Mouse (Mus musculus): ENCODE data around the gene Gm11168.
"Not testable (repeated sequence)": the region's sequence is repeated elsewhere in the genome, so short reads cannot be mapped to it uniquely, and the experiment has no call there.

Gene Gm11168

GRCm38 (mm10) chr9:3025653-3026052 lies 22.5 kb downstream of the Gm11168 start:
- CTCF ChIA-PET, result not testable (repeated sequence)

- CTCF ChIA-PET, result not testable (repeated sequence)
Measured at GRCm38 (mm10) chr9:3026136-3026535, 23.0 kb downstream of the Gm11168 start.

- CTCF ChIA-PET, result not testable (repeated sequence)
Measured at GRCm38 (mm10) chr9:3026741-3027140, 23.6 kb downstream of the Gm11168 start.

GRCm38 (mm10) chr9:3027200-3027599 lies 24.1 kb downstream of the Gm11168 start:
- CTCF ChIA-PET, result not testable (repeated sequence)

GRCm38 (mm10) chr9:3029276-3030000 lies 26.3 kb downstream of the Gm11168 start:
- CTCF ChIA-PET, result not testable (repeated sequence)

- CTCF ChIA-PET, result not testable (repeated sequence)
Measured at GRCm38 (mm10) chr9:3030677-3031318, 27.7 kb downstream of the Gm11168 start.

- CTCF ChIA-PET, result not testable (repeated sequence)
Measured at GRCm38 (mm10) chr9:3034299-3034698, 31.2 kb downstream of the Gm11168 start, which contains the start of gene Gm17535. Gm17535 (plus strand) TSS chr9:3034599.

- CTCF ChIA-PET, result not testable (repeated sequence)
Measured at GRCm38 (mm10) chr9:3036577-3036976, 33.4 kb downstream of the Gm11168 start, which contains the start of gene Gm10715. Gm10715 (plus strand) TSS chr9:3036877.

- CTCF ChIA-PET, result not testable (repeated sequence)
Measured at GRCm38 (mm10) chr9:3038161-3038560, 35.0 kb downstream of the Gm11168 start.
